Mouse (Mus musculus) adrenal gland, adult (tissue): ENCODE data around the gene 1700057G04Rik.
A peak's percentile ranks its signal among the peaks of the same experiment; 100 is the strongest.
"Not testable (repeated sequence)": the region's sequence is repeated elsewhere in the genome, so short reads cannot be mapped to it uniquely, and the experiment has no call there.

Experiments
- DNase-seq, 2 experiments: peaks; one replicate each; pipeline ENCODE4 v3.0.0; 2022 to 2023; ENCODE audit warnings: low spot score in 1 of 2; ENCODE audit not compliant: inconsistent age in 2 of 2

1700057G04Rik gene

GRCm38 (mm10) chr9:92301213-92301612 lies 8.0 kb upstream of the 1700057G04Rik start:
- DNase-seq, result no peak

GRCm38 (mm10) chr9:92305075-92305474 lies 4.1 kb upstream of the 1700057G04Rik start:
- no peak for DNase-seq

- DNase-seq, result no peak
These were observed 3.5 kb upstream of the 1700057G04Rik start for GRCm38 (mm10) chr9:92305620-92306220.

- no peak for DNase-seq
These were observed 7.6 kb downstream of the 1700057G04Rik start for GRCm38 (mm10) chr9:92316791-92317190.

GRCm38 (mm10) chr9:92325936-92326335 lies 16.8 kb downstream of the 1700057G04Rik start:
- not testable (repeated sequence) for DNase-seq

GRCm38 (mm10) chr9:92326813-92327212 lies 17.6 kb downstream of the 1700057G04Rik start:
- DNase-seq, result no peak

GRCm38 (mm10) chr9:92331383-92331782 lies 22.2 kb downstream of the 1700057G04Rik start:
- no peak for DNase-seq

- DNase-seq, result no peak
These were observed 25.7 kb downstream of the 1700057G04Rik start for GRCm38 (mm10) chr9:92334845-92335244.

- DNase-seq, result no peak
These were observed 26.2 kb downstream of the 1700057G04Rik start for GRCm38 (mm10) chr9:92335277-92335818.

GRCm38 (mm10) chr9:92337063-92337462 lies 27.9 kb downstream of the 1700057G04Rik start:
- no peak for DNase-seq

GRCm38 (mm10) chr9:92337661-92338060 lies 28.5 kb downstream of the 1700057G04Rik start:
- no peak for DNase-seq

- no peak for DNase-seq
These were observed 29.8 kb downstream of the 1700057G04Rik start for GRCm38 (mm10) chr9:92338954-92339353.

GRCm38 (mm10) chr9:92351924-92352323 lies 42.7 kb downstream of the 1700057G04Rik start:
- DNase-seq, result no peak

- no peak for DNase-seq
These were observed 44.1 kb downstream of the 1700057G04Rik start for GRCm38 (mm10) chr9:92353306-92353705.

GRCm38 (mm10) chr9:92360691-92361310 lies 51.6 kb downstream of the 1700057G04Rik start:
- no peak for DNase-seq

GRCm38 (mm10) chr9:92363478-92363877 lies 54.3 kb downstream of the 1700057G04Rik start:
- no peak for DNase-seq

- no peak for DNase-seq
These were observed 59.7 kb downstream of the 1700057G04Rik start for GRCm38 (mm10) chr9:92368920-92369319.

- DNase-seq, result no peak
These were observed 64.7 kb downstream of the 1700057G04Rik start for GRCm38 (mm10) chr9:92373896-92374295.

GRCm38 (mm10) chr9:92374705-92375199 lies 65.6 kb downstream of the 1700057G04Rik start:
- peak; percentile 26 to 45 for DNase-seq

- no peak for DNase-seq
These were observed 66.2 kb downstream of the 1700057G04Rik start for GRCm38 (mm10) chr9:92375378-92375777.

- peak in 1 of 2 experiments; percentile 26 for DNase-seq
These were observed 68.8 kb downstream of the 1700057G04Rik start for GRCm38 (mm10) chr9:92377967-92378366.

- DNase-seq, result no peak
These were observed 70.1 kb downstream of the 1700057G04Rik start for GRCm38 (mm10) chr9:92379240-92379639.
